Mouse (Mus musculus): ENCODE data around the gene Aamp.

DNA sequence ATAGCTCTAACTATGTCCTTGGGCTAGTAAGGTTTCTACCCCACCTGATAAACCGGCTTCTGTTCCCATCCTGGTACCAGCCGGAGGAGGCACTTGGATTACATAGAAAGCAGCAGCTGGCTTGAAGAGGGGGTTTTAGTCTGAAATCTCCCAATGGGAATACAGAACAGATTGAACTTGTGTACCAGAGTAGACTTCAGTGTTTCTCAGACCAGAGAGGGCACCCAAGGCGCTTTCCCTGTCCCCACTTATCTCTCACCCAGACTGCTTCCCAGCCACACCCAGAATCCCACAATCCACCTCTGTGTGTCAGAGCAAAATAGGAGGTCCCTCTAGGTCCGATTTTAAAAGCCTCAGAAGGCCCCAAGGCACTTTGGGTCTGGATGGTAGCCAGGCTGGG lies 3.8 kb upstream of the Aamp start:
- TF ChIP-seq CTCF (IDR thresholded peaks at IDR 0.05; ENCODE audit: low read depth, low read length) (no peak), POLR2A (IDR thresholded peaks at IDR 0.05; ENCODE audit: extremely low read depth, insufficient read depth, low read length) (no peak)
